In the genomic region with DNA sequence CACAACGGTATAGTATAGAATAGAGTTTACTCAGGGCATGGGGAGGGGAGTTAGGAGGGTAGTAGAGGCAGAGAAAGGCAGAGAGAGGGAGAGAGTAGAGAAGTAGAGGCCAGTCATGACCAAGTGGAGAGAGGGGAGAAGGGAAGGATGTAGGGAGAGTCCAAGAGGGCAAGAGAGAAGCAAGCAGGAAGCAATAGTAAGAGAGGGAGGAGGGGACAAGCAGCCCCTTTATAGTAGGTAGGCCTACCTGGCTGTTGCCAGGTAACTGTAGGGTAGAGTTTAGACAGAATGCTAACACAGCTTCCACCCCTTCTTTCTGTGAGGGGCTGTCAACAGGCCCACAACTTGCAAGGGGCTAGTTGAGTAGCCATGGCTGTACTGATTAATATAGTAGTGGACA, we compare ENCODE assay signal across 28 mouse cellular contexts.
DNase-seq lines count a peak whose midpoint lies in the region; ATAC-seq and TF ChIP-seq lines count a peak whose summit lies in the region.
"Had no signal": no experiment of that assay in that cellular context is flagged by ENCODE, and none has a peak within 500 bp of the region (broad histone marks: within the 10 kb centered on the region; RNA-seq: fewer than 3 reads in every experiment).

No protein-coding gene starts in this region.

- no peaks in the 10 kb centered on the region for H3K9me3 ChIP-seq in intestine, embryonic 14.5 days (ENCODE audit: control insufficient read depth, low read length)
- H3K9me3 ChIP-seq in intestine, embryonic 16.5 days (ENCODE audit: control insufficient read depth, low read length): no peaks in the 10 kb centered on the region
- H3K9me3 ChIP-seq: embryonic facial prominence, embryonic 13.5 days; embryonic facial prominence, embryonic 15.5 days; forebrain, embryonic 10.5 days; forebrain, embryonic 12.5 days; G1E had no signal

- peak overlapping the region; percentile 20 for H3K27ac ChIP-seq in gastrocnemius, adult 2 months
- peak overlapping the region; percentile 57 for H3K27ac ChIP-seq in intestine, embryonic 14.5 days (ENCODE audit: low read depth)
- peak overlapping the region; percentile 87 for H3K27ac ChIP-seq in intestine, embryonic 16.5 days (ENCODE audit: low read length)
- peak overlapping the region; percentile 87 for H3K27ac ChIP-seq in small intestine, adult 2 months (ENCODE audit: insufficient read depth, low read depth, low read length)
- H3K27ac ChIP-seq: embryonic facial prominence, embryonic 13.5 days; embryonic facial prominence, embryonic 15.5 days; forebrain, embryonic 10.5 days; forebrain, embryonic 12.5 days had no signal

- WGBS in intestine, embryonic 14.5 days: 92% methylated on average over 1 of the region's 1 CpGs
- 90% methylated on average over 1 of the region's 1 CpGs for whole genome bisulfite sequencing in intestine, embryonic 16.5 days
- WGBS in small intestine, adult 2 months: 71% methylated on average over 1 of the region's 1 CpGs

- DNase-seq in gastrocnemius, adult 2 months: no peak
- DNase-seq in gastrocnemius, postnatal 10 days: no peak
- no peak for DNase-seq in intestine, embryonic 14.5 days (ENCODE audit: low spot score)
- no peak for DNase-seq in left cerebral cortex, adult 11 months (ENCODE audit: low spot score)
- no peak for DNase-seq in ovary, adult 18-20 months (ENCODE audit: low spot score)
- DNase-seq: adrenal gland, postnatal 10 days; adrenal gland, postnatal 25 days; B cell, adult 2 months; cerebellum, adult 11 months; cerebellum, adult 18-20 months; cerebellum, adult 8-10 months; cerebellum, adult 9-11 months; cerebellum, postnatal 14 days; cerebellum, postnatal 36 days; embryo, embryonic 11 days had no signal

- H3K36me3 ChIP-seq in intestine, embryonic 14.5 days (ENCODE audit: control insufficient read depth, insufficient read depth, low read length): no peaks in the 10 kb centered on the region
- H3K36me3 ChIP-seq in intestine, embryonic 16.5 days (ENCODE audit: control insufficient read depth, insufficient read depth, low read length): no peaks in the 10 kb centered on the region
- H3K36me3 ChIP-seq in small intestine, adult 2 months (ENCODE audit: control insufficient read depth, insufficient read depth, low read length): no peaks in the 10 kb centered on the region
- H3K36me3 ChIP-seq: embryonic facial prominence, embryonic 13.5 days; embryonic facial prominence, embryonic 15.5 days; forebrain, embryonic 10.5 days; forebrain, embryonic 12.5 days; G1E had no signal

- peak; percentile 17; the same call in 1 of the 2 replicates for ATAC-seq in intestine, embryonic 14.5 days (replicated peaks; ENCODE audit: low FRiP score, low TSS enrichment, low read depth)
- peak; percentile 60 for ATAC-seq in intestine, embryonic 16.5 days
- ATAC-seq: activated CD4-positive, CD25-positive, alpha-beta regulatory T cell, adult 4 months; CD4-positive, CD25-positive, alpha-beta regulatory T cell, adult 4 months; forebrain, embryonic 14.5 days; Patski had no signal

- TF ChIP-seq POLR2A in small intestine, adult 2 months (IDR thresholded peaks at IDR 0.05; ENCODE audit: low read depth, low read length): no peak

- H3K4me1 ChIP-seq in intestine, embryonic 14.5 days (replicated peaks; ENCODE audit: control insufficient read depth, insufficient read depth, low read length): peaks cover 36% of the 10 kb centered on the region
- peaks cover 45% of the 10 kb centered on the region for H3K4me1 ChIP-seq in intestine, embryonic 16.5 days (ENCODE audit: control insufficient read depth, insufficient read depth, low read length)
- peaks cover 37% of the 10 kb centered on the region for H3K4me1 ChIP-seq in small intestine, adult 2 months (ENCODE audit: control insufficient read depth, insufficient read depth, insufficient read length, low read length)
- H3K4me1 ChIP-seq: forebrain, embryonic 12.5 days had no signal

- H3K4me2 ChIP-seq in intestine, embryonic 14.5 days (ENCODE audit: low read length): no peak overlapping the region
- 0 out of 2 replicates have a peak overlapping the region, but pooled peaks have one; percentile 0 for H3K4me2 ChIP-seq in intestine, embryonic 16.5 days (ENCODE audit: low read depth, low read length)
- H3K4me2 ChIP-seq: embryonic facial prominence, embryonic 13.5 days; embryonic facial prominence, embryonic 15.5 days; forebrain, embryonic 12.5 days had no signal

- TF ChIP-seq CTCF in gastrocnemius, adult 2 months (IDR thresholded peaks at IDR 0.05): no peak
- TF ChIP-seq CTCF in small intestine, adult 2 months (IDR thresholded peaks at IDR 0.05; ENCODE audit: extremely low read depth, insufficient read length, insufficient replicate concordance, low read depth, low read length): no peak

- H3K4me3 ChIP-seq in gastrocnemius, adult 2 months: no peak overlapping the region
- H3K4me3 ChIP-seq in intestine, embryonic 14.5 days (ENCODE audit: low read depth, low read length): no peak overlapping the region
- no peak overlapping the region for H3K4me3 ChIP-seq in intestine, embryonic 16.5 days (ENCODE audit: low read length)
- no peak overlapping the region for H3K4me3 ChIP-seq in small intestine, adult 2 months (ENCODE audit: low read depth, low read length)
- H3K4me3 ChIP-seq: embryonic facial prominence, embryonic 13.5 days; embryonic facial prominence, embryonic 15.5 days; erythroblast, embryonic 14.5 days; forebrain, embryonic 10.5 days; forebrain, embryonic 12.5 days had no signal

- H3K9ac ChIP-seq in intestine, embryonic 14.5 days (ENCODE audit: low read length): no peak overlapping the region
- H3K9ac ChIP-seq in intestine, embryonic 16.5 days (ENCODE audit: low read depth, low read length): no peak overlapping the region
- H3K9ac ChIP-seq: embryonic facial prominence, embryonic 13.5 days; embryonic facial prominence, embryonic 15.5 days; forebrain, embryonic 12.5 days had no signal

- no peaks in the 10 kb centered on the region for H3K27me3 ChIP-seq in intestine, embryonic 14.5 days (replicated peaks; ENCODE audit: control insufficient read depth, insufficient read depth, low read length)
- no peaks in the 10 kb centered on the region for H3K27me3 ChIP-seq in intestine, embryonic 16.5 days (replicated peaks; ENCODE audit: control insufficient read depth, insufficient read depth, low read length)
- H3K27me3 ChIP-seq in small intestine, adult 2 months (ENCODE audit: control insufficient read depth, insufficient read depth, low read length): no peaks in the 10 kb centered on the region
- H3K27me3 ChIP-seq: CH12.LX; embryonic facial prominence, embryonic 13.5 days; embryonic facial prominence, embryonic 15.5 days; forebrain, embryonic 12.5 days; Patski had no signal

- intact Hi-C loops in gastrocnemius, adult 2 months (cut with DNase I): no loop called here

Comparison
In these comparisons a context has a peak if more than half of its experiments do, and no peak if none do; other contexts are left out.
1. H3K27ac ChIP-seq: peak in every context shown above with its lines; median percentile 87 in intestine, embryonic 16.5 days; 87 in small intestine, adult 2 months; 57 in intestine, embryonic 14.5 days; 20 in gastrocnemius, adult 2 months.